Mouse (Mus musculus) liver, embryonic 14.5 days (tissue): ENCODE measurements around the gene Srxn1. TPM values are rescaled to one million over a fixed set of nuclear protein-coding genes. Genes with fewer than 3 reads are reported as not detected.

Experiments used
- ATAC-seq: fragments of 200-750 bp; cut with Nextera tagmentation; 2 replicates; pipeline ENCODE4 v1.8.0; 2017; ENCODE audit warnings: moderate number of reproducible peaks, mild to moderate bottlenecking, moderate library complexity; ENCODE audit not compliant: insufficient read depth
- DNase-seq, 3 experiments: peaks; one replicate each; pipeline ENCODE4 v3.0.0-alpha.2; 2012 to 2013; ENCODE audit warnings: low read depth in 3 of 3, low spot score in 3 of 3
- H3K27ac ChIP-seq: fragments of 300-500 bp; sonication (generic); 2 replicates; pipeline ENCODE4 v1.5.1; 2014; ENCODE audit warnings: moderate library complexity, mild to moderate bottlenecking, control low read depth, inconsistent platforms
- H3K27me3 ChIP-seq: fragments of 300-500 bp; sonication (generic); 2 replicates; pipeline ENCODE4 v1.6.1; 2014; ENCODE audit warnings: mild to moderate bottlenecking, low read length, moderate library complexity; ENCODE audit not compliant: control insufficient read depth, insufficient read depth
- H3K36me3 ChIP-seq: fragments of 300-500 bp; sonication (generic); replicated peaks from 2 replicates; pipeline ENCODE4 v1.6.1; 2014; ENCODE audit warnings: low read depth; ENCODE audit not compliant: control insufficient read depth, insufficient read depth
- H3K4me1 ChIP-seq, 2 experiments: fragments of 200-500 bp in 1 of 2; fragments of 300-500 bp in 1 of 2; sonication (generic) in 1 of 2; replicated peaks; 2 replicates each; pipeline ENCODE4 v1.6.1; 2012 to 2014; ENCODE audit warnings: antibody characterized with exemption in 1 of 2, inconsistent platforms in 1 of 2, low read length in 1 of 2; ENCODE audit not compliant: control insufficient read depth in 2 of 2, insufficient read depth in 2 of 2
- H3K4me2 ChIP-seq: fragments of 300-500 bp; sonication (generic); 2 replicates; pipeline ENCODE4 v1.6.1; 2014; ENCODE audit warnings: low read depth, mild to moderate bottlenecking, control low read depth, moderate library complexity
- H3K4me3 ChIP-seq, 2 experiments: fragments of 200-500 bp in 1 of 2; fragments of 300-500 bp in 1 of 2; sonication (generic) in 1 of 2; 2 replicates each; pipeline ENCODE4 v1.5.1; 2012 to 2014; ENCODE audit warnings: low read depth in 2 of 2, low read length in 2 of 2, mild to moderate bottlenecking in 2 of 2, control low read depth in 1 of 2, inconsistent platforms in 1 of 2, moderate library complexity in 1 of 2; ENCODE audit not compliant: insufficient read depth in 1 of 2
- H3K9ac ChIP-seq: fragments of 300-500 bp; sonication (generic); replicated peaks from 2 replicates; pipeline ENCODE4 v1.6.1; 2014; ENCODE audit warnings: mild to moderate bottlenecking, control low read depth, moderate library complexity
- H3K9me3 ChIP-seq: fragments of 300-500 bp; sonication (generic); 2 replicates; pipeline ENCODE4 v1.6.1; 2016; ENCODE audit warnings: low read length, mixed read lengths; ENCODE audit not compliant: control insufficient read depth
- CTCF ChIP-seq: IDR thresholded peaks from 2 replicates; pipeline ENCODE4 v1.5.1; 2016; ENCODE audit warnings: antibody characterized with exemption, low read depth, control low read depth
- EP300 ChIP-seq: IDR thresholded peaks from 2 replicates; pipeline ENCODE4 v1.6.1; 2016; ENCODE audit warnings: antibody characterized with exemption, low read depth
- WGBS: fragments of 180-500 bp; shearing (Covaris S2); extraction: QIAGEN DNeasy Blood & Tissue Kit; methylation state at CpG from one replicate; pipeline ENCODE4 v1.1.7; 2014; ENCODE audit not compliant: insufficient replicate concordance; 5-methylcytosine and 5-hydroxymethylcytosine counted together
- polyA plus RNA-seq, 2 experiments: library from polyadenylated mRNA; depleted of rRNA in 1 of 2; stranded (reverse) in 1 of 2; unstranded in 1 of 2; fragments of >200 nt; fragmentation: Nextera tagmentation in 1 of 2; extraction: Ambion mirVana in 1 of 2; gene quantifications; 2 replicates each; pipeline versions ENCODE4 v1.2.1 to v1.2.3; 2012 to 2014

The Srxn1 gene
- polyA plus RNA-seq, 2 experiments = 10.6 to 13.3 TPM

DNA sequence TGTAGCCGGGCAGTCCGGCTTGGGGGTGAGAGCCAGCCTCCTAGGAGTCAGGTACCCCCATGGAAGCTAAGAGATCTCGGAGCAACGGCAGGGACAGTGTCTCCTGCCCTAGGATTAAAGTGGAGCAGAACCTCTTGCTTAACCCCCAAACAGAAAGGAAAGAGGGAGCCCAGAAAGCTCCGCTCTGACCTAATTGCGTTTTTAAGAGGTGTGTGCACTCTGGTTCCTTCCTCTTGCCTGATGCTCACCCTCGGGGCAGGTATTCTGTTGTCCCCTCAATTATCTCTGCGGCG is 38.8 kb downstream of the Srxn1 start:
- H3K27ac ChIP-seq = no peak overlapping the region
- H3K9me3 ChIP-seq = no peaks in the 10 kb centered on the region
- ATAC-seq (no peak), DNase-seq (no peak)
- H3K4me3 ChIP-seq = peak overlapping the region in 1 of 2 experiments; percentile 43; a peak in 2 of 4 replicates
- peak overlapping the region; percentile 49 for H3K4me2 ChIP-seq
- WGBS = 23% methylated on average over 9 of the region's 9 CpGs
- peaks cover 45% of the 10 kb centered on the region for H3K27me3 ChIP-seq
- no peaks in the 10 kb centered on the region for H3K4me1 ChIP-seq
- no peak for TF ChIP-seq CTCF
- H3K36me3 ChIP-seq = no peaks in the 10 kb centered on the region
- no peak overlapping the region for H3K9ac ChIP-seq

DNA sequence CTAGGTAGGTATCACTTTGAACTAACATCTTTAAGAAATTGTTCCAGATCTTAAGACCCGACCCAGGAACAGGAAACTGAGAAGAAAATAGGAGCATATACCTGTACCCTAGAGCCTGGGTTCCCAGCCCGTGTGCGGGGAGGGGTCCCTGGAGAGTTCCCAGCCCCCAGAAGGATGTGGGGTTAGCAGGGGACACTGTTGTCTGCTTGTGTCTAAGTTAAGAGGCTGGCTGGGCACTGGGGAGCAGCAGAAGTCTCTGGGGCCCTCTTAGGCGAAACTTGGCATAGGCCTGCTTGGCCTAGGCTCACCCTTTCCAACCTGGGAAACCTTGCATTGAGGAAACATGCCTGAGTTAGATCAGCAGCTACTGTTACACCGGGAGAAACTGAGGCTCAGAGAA is 39.2 kb downstream of the Srxn1 start:
- Histone ChIP-seq H3K4me3 (no peak overlapping the region), H3K4me2 (no peak overlapping the region), H3K9ac (no peak overlapping the region), H3K27ac (no peak overlapping the region), H3K4me1 (no peaks in the 10 kb centered on the region), H3K36me3 (no peaks in the 10 kb centered on the region), H3K27me3 (peaks cover 45% of the 10 kb centered on the region), H3K9me3 (no peaks in the 10 kb centered on the region)
- 52% methylated on average over 5 of the region's 5 CpGs for WGBS
- ATAC-seq (no peak), DNase-seq (no peak)
- TF ChIP-seq CTCF (no peak), EP300 (no peak)

DNA sequence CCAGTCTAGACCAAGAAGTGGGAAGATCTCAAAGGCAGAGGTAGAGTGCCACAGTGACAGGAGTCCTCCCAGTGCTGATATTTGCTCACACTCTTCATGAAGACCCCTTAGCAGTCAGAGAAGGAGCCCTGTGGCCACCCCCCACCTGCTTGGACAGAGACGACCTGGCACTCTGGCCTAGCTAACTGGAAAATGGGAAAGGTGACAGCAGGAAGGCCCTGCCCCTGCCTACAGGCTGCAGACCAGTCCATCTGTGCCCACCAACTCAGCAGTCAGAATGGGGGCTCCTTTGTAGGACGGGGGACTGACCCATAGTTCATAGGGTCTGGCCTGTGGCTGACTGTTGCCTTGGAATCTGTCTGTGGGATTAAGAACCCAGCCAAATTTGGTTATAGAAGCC is 40.4 kb downstream of the Srxn1 start:
- 37% methylated on average over 2 of the region's 2 CpGs for WGBS
- no peak for TF ChIP-seq CTCF
- TF ChIP-seq EP300 = no peak
- no peak for DNase-seq
- Histone ChIP-seq H3K27ac (no peak overlapping the region), H3K9me3 (no peaks in the 10 kb centered on the region), H3K4me3 (no peak overlapping the region), H3K4me2 (no peak overlapping the region), H3K36me3 (no peaks in the 10 kb centered on the region), H3K9ac (no peak overlapping the region), H3K4me1 (no peaks in the 10 kb centered on the region), H3K27me3 (peaks cover 45% of the 10 kb centered on the region)
- ATAC-seq = no peak

DNA sequence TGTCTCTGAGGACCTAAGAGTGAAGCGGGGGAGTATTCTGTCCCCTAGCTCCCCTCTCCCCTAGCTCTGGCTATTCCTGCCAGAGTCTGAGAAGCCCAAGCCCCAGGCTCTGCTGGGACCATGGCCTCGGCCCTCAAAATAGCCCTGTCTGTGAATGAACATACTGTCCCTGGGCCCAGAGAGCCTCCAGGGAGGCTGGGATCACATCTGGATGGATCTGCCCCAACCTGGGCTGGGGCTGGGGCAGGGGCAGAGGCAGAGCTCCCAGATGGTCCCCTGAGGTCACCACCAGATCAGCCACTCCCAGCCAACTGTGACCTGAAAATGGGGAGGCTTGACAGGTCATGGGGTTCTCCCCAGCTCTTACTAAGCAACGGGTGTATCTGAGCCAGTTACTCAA is 41.8 kb downstream of the Srxn1 start:
- Histone ChIP-seq H3K36me3 (no peaks in the 10 kb centered on the region), H3K9me3 (no peaks in the 10 kb centered on the region), H3K4me2 (no peak overlapping the region), H3K27ac (no peak overlapping the region), H3K4me1 (no peaks in the 10 kb centered on the region), H3K27me3 (peaks cover 33% of the 10 kb centered on the region), H3K9ac (no peak overlapping the region), H3K4me3 (no peak overlapping the region)
- ATAC-seq (no peak), DNase-seq (no peak)
- WGBS = 52% methylated on average over 3 of the region's 3 CpGs
- TF ChIP-seq CTCF (no peak), EP300 (no peak)

DNA sequence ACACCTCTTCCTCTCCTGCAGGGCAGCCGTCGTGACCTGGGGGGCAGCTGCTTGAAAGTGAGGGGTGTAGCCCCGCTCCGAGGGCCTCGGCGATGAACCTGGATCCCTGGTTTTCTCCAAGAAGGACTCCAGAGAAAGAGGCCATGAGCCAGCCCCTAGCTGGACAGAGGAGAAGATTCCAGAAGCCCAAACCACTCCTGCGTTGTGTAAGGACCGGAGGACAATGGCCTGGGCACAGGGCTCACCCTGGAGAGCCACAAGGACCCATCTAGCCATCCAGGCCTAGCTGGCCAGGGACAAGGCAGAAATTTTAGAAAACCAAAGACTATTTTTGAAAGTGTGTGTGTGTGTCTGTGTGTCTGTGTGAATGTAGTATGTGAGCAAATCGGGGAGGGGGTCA is 43.4 kb downstream of the Srxn1 start:
- Histone ChIP-seq H3K4me1 (no peaks in the 10 kb centered on the region), H3K36me3 (no peaks in the 10 kb centered on the region), H3K4me3 (no peak overlapping the region), H3K9ac (no peak overlapping the region), H3K9me3 (no peaks in the 10 kb centered on the region), H3K27ac (no peak overlapping the region), H3K4me2 (no peak overlapping the region), H3K27me3 (peaks cover 17% of the 10 kb centered on the region)
- DNase-seq = no peak
- TF ChIP-seq CTCF = no peak
- no peak for TF ChIP-seq EP300
- ATAC-seq = no peak
- 72% methylated on average over 9 of the region's 9 CpGs for WGBS

DNA sequence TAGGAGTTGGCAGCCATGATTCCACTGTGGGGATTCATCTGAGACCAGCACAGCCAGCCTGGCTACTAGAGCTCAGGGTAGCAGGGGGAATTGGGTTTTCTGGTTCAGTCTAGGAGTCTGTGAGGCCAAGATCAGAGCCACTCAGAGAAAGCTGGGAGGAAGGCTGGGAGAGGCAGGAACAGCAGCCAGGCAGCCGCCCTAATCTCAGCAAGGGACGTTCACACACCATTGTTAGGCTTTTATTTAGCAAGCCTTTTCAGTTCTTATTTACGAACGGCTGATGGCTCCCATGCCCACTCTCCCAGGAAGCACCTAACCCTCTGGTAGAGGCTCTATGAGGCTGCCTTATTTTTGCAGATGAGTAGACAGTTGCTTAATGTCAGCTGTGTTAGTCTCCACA is 44.6 kb downstream of the Srxn1 start:
- peaks cover 4% of the 10 kb centered on the region for H3K27me3 ChIP-seq
- TF ChIP-seq CTCF (no peak), EP300 (no peak)
- H3K27ac ChIP-seq = no peak overlapping the region
- no peak overlapping the region for H3K9ac ChIP-seq
- no peak for DNase-seq
- ATAC-seq = no peak
- no peaks in the 10 kb centered on the region for H3K9me3 ChIP-seq
- WGBS = 49% methylated on average over 4 of the region's 4 CpGs
- no peak overlapping the region for H3K4me3 ChIP-seq
- no peaks in the 10 kb centered on the region for H3K4me1 ChIP-seq
- H3K36me3 ChIP-seq = no peaks in the 10 kb centered on the region
- H3K4me2 ChIP-seq = no peak overlapping the region
